Mouse (Mus musculus) spleen, postnatal 4 days (tissue): ENCODE measurements at regions not wholly inside any gene's neighbourhood (a gene's known extent, or its start where the extent isn't known, plus 50 kb on each side); places are given as distances from the start of the nearest gene placed in this dataset.

Experiments used
- DNase-seq, 2 experiments: peaks; one replicate each; pipeline ENCODE4 v3.0.0; 2022; ENCODE audit warnings: low spot score in 2 of 2

- DNase-seq: no peak
Measured at GRCm38 (mm10) chr1:193946953-193947586, 577.0 kb upstream of the Camk1g start.

GRCm38 (mm10) chr1:193935969-193936368, 565.9 kb upstream of the Camk1g start:
- no peak for DNase-seq

GRCm38 (mm10) chr1:193934308-193934707, 564.2 kb upstream of the Camk1g start:
- DNase-seq: no peak

- no peak for DNase-seq
Measured at GRCm38 (mm10) chr1:193931131-193931729, 561.1 kb upstream of the Camk1g start.

- no peak for DNase-seq
Measured at GRCm38 (mm10) chr1:193928607-193929006, 558.5 kb upstream of the Camk1g start.

- no peak for DNase-seq
Measured at GRCm38 (mm10) chr1:193922756-193923155, 552.7 kb upstream of the Camk1g start.

GRCm38 (mm10) chr1:193919243-193919642, 549.1 kb upstream of the Camk1g start:
- DNase-seq: no peak

- DNase-seq: no peak
Measured at GRCm38 (mm10) chr1:193905711-193906110, 535.6 kb upstream of the Camk1g start.

GRCm38 (mm10) chr1:193894072-193894471, 524.0 kb upstream of the Camk1g start:
- DNase-seq: no peak

- no peak for DNase-seq
Measured at GRCm38 (mm10) chr1:193876540-193876939, 506.4 kb upstream of the Camk1g start.

- no peak for DNase-seq
Measured at GRCm38 (mm10) chr1:193876121-193876520, 506.0 kb upstream of the Camk1g start.

GRCm38 (mm10) chr1:193875287-193875686, 505.2 kb upstream of the Camk1g start:
- DNase-seq: no peak

GRCm38 (mm10) chr1:193870731-193871130, 500.6 kb upstream of the Camk1g start:
- DNase-seq: no peak

- no peak for DNase-seq
Measured at GRCm38 (mm10) chr1:193868639-193869320, 498.7 kb upstream of the Camk1g start.

- no peak for DNase-seq
Measured at GRCm38 (mm10) chr1:193860767-193861299, 490.7 kb upstream of the Camk1g start.

GRCm38 (mm10) chr1:193860354-193860753, 490.3 kb upstream of the Camk1g start:
- DNase-seq: no peak

- no peak for DNase-seq
Measured at GRCm38 (mm10) chr1:193859257-193860125, 489.4 kb upstream of the Camk1g start.

- DNase-seq: no peak
Measured at GRCm38 (mm10) chr1:193847922-193848321, 477.8 kb upstream of the Camk1g start.

- DNase-seq: no peak
Measured at GRCm38 (mm10) chr1:193844868-193845267, 474.8 kb upstream of the Camk1g start.

- no peak for DNase-seq
Measured at GRCm38 (mm10) chr1:193844461-193844860, 474.4 kb upstream of the Camk1g start.

GRCm38 (mm10) chr1:193800998-193801397, 430.9 kb upstream of the Camk1g start:
- no peak for DNase-seq

- DNase-seq: no peak
Measured at GRCm38 (mm10) chr1:193790579-193790978, 420.5 kb upstream of the Camk1g start.
